Mouse (Mus musculus): ENCODE measurements around the gene Tbx1. TPM values are rescaled to one million over a fixed set of nuclear protein-coding genes. Genes with fewer than 3 reads are reported as not detected.
A peak's percentile ranks its signal among the peaks of the same experiment; 100 is the strongest.

Tbx1 gene
- total RNA-seq, 2 experiments from 2014 or later: 1.1 to 1.3 TPM

DNA sequence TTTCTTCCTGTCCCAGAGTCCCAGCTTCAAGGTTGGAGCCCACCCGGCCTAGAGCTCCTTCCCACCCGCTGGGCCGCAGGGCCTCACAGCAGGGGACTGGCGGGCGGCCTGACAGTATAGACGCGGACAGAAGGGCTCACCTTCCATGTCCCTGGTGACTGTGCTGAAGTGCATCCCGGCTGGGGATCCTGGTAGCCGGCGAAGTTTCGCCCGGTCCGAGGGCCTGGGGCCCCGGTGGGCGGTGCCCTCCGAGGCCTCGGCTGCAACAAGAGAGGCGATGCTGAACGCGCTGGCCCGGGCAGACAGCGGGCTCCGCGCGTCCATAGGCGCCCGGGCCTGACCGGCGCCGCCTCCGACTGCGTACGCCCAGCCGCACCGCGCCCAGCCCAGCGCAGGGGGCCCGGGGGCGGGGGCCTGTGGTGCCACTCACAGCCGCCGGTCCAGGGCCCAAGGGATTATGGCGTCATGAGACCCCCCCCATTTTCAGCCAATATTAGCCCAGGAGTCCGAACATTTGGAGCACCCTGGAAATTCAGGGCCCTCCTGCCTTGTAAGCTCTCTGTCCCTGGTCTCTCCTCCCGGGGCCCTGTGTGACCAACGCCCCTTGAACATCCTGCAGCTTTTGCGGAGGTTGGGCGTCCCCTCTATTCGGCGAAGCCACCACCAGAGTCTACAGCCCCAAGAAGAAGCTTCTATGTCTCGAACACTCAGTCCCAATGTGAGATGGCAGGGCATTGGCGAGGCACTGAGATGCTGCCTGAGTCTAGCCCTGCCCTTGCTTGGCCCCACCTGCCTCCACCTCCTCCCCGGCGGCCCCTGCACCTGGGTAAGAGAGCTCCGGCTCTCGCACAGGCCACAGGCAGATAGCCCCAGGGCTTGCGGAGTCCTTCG lies 2.4 kb downstream of the Tbx1 start:
- no peak for DNase-seq

DNA sequence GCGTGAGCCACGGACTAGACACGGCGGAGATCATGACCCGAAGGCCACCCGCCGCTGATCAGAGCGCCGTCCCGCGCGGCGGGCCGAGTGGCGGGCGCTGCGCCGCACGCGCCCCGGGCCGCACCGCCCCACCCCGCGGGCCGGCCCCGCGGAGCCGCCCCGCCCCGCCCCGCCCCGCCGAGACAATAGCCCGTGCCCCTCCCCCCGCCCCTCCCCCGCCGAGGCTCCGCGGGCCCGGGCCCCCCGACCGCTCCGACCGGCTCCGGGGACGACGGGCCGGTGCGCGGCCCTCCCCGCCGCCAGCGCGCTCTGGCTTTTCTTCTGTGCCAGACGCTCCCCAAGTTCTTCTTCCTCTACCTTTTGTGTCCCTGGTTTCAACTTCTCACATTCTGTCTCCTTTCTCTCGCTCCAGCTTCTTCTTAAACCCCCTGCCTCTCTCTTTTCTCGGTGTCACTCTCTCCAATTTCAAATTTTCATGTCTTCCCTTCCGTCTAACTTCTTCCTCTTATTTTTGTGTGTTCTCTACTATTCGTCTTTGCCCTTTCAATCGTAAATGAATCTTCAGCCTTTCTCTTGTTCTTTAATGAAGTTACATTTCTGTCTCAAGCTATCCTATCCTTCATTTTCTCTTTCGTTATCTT lies 3.4 kb downstream of the Tbx1 start:
- no peak for DNase-seq

DNA sequence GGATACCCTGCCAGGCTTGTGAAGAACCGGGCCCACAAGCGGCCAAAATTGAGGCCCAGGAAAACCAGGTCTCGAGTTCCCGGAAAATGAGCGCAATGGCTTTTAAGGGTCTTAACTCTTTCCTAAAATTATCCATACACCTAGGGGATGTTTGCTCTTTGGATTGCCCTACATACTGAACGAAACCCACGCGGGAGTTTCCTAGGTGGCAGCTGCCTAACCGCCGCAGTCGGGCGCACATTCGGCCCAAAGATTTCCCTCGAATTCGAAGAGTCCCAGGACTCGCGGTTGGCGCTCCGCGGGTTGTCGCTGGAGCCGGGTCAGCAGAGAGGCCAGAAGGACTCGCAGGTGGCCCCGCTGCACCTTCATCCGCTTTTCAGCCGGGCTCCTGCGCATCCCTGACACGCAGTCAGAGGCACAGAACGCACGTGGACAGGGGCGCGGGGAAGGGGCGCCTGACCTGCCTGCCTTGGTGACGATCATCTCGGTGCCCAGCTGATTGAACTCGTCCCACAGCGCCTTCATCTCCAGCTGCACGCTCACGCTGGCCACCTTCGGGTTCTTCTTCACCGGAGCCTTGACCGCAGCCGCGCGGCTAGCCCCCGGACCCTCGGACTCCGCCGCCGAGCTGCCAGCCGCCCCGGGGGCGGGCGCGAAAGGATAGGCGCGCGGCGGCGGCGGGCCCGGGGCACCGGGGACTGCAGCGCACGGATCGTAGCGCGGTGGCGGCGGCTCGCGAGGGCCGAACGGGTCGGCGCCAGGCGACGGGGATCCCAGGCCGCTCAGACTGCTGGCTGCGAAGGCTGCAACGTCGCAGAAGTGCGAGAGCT lies 4.2 kb downstream of the Tbx1 start:
- DNase-seq: no peak

GRCm38 (mm10) chr16:18585676-18586075 lies 4.8 kb downstream of the Tbx1 start:
- no peak for DNase-seq

DNA sequence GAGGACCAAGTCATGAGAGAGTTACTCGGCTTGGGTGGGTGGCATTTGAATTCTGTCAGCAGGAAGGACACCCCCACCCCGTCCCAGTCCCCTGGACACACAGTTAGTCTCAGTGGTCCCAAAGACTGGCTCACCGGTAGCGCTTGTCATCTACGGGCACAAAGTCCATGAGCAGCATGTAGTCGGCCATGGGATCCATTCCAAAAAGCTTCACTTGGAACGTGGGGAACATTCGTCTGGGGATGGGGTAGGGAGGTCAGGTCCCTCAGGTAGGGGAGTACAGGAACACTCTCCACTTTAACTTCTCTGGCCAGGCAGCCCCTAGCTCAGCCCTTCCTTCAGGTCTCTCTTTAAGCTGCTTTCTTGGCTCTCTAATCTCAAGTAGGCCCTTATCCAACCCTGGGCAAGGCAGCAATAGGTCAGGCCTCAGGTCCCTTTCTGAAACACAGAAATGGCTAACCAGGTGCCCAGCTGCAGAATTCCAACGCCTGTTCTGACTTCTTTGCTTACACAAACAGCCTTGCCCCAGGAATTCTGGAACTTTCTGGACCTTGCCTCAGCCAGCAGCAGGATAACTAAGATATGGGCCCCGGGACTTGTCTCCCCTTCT lies 5.5 kb downstream of the Tbx1 start:
- no peak for DNase-seq

GRCm38 (mm10) chr16:18583673-18584357 lies 6.7 kb downstream of the Tbx1 start:
- no peak for DNase-seq

DNA sequence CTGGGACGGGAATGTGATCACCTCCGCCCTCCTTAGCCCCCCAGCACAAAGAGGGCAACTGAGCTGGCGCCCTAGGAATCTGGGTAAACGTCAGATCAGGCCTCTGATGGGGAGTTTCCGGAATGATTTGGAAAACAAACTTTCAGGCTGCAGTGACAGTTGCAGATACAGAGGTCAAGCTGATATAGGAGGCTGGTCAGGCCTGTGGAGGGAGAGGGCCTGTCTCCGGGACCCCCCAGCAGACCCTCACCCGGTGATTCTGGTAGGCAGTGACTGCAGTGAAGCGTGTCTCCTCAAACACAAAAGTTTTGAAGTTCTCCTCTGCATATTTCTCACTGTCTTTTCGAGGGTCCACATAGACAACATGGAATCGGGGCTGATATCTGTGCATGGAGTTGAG lies 7.3 kb downstream of the Tbx1 start:
- no peak for DNase-seq

- DNase-seq: no peak
Measured at GRCm38 (mm10) chr16:18582426-18583148, 7.9 kb downstream of the Tbx1 start.

DNA sequence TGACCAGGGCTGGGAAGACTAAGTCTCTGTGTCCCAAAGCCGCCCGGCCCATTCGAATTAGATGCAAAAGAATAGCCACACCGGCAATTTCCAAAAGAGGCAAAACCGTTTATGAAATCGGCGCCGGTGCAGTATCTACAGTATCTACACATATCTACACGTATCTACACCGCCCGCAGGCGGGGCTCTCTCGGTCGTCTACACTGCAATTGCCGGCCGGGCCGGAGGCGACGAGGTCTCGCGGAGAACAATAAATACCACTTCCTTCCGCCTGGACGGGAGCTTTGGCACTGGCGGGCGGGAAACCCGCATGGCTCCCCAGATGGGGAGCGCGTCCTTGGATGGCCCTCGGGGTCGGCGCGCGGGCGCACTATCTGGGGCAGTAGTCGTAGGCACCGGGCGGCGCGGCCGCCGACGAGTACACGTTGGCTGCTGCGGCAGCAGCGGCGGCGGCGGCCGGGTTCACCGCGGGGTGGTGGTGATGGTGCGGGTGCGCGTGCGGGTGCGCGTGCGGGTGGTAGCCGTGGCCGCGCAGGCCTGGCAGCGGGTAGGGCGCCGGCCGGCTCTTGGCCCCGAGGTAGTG lies 8.8 kb downstream of the Tbx1 start:
- peak in 1 of 2 experiments; percentile 26 for DNase-seq

DNA sequence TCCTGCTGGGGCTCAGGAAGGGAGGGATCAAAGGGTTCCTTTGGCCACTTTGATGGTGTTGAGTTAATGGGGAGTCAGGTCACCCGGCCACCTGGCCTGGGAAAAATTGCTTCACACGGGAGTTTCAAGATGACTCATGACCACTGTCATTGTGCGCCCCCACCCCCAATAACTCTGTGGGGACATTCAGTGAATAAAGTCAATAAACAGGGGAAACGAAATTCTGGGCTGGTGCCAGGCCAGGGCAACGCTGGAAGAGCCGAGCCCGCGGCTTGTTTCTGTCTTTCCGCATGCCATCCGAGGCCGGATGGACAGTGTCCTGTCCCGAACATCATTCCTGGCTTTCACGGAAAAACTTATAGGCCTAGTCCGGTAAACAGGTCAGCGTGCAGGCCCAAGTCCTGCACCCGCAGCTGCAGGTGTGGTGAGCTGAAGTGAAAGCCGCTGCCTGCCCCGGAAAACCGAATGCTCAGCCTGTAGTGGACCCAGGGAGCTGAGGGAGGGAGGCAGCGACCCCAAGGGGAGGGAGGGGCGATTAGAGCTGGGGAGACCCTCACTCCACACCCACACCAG lies 9.3 kb downstream of the Tbx1 start:
- DNase-seq: peak in 1 of 2 experiments; percentile 25

DNA sequence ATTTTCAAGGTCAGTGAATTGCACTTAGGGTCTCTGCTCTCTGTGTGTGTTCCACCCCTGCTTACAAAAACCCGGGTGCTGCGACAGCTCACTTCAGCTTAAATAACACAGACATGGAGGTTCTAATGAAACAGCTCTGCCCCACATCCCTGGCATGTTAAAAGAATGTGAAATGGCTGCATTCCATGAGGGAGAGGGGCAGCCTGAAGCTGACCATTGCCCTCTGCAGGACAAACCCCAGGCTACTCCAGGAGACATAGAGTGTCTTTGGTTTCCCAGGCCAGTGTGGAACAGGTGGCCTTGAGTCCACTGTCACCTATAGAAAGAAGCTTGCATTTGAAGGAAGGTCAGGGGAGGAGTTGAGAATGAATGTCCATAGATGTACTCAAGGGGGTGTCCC lies 10.1 kb downstream of the Tbx1 start:
- DNase-seq: no peak

DNA sequence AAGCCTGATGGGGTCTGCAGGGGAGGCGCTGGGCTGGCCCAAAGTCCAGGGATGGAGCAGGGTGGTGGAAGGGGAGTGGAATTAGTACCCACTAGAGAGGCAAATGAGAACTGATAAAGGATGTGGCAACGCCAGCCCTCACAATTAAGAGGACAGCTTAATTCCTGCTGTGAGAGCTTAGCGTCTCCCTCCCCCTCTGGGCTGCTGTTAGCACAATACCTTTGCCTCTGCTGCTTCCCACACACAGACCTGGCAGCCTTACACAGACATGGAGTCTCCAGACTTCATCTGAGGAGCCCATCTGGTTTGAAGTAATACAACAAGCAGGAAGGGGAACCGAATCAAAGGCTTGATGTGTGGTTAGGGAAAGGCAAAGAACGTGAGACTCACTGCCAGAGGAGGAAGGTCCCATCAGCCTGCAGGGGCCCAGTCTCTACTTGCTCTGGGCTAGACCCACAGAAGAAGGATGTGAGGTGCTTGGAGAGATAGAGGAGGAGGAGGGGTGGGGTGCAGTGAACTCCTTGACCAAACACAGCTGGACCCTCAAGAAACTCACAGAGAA lies 12.8 kb downstream of the Tbx1 start:
- DNase-seq: no peak

DNA sequence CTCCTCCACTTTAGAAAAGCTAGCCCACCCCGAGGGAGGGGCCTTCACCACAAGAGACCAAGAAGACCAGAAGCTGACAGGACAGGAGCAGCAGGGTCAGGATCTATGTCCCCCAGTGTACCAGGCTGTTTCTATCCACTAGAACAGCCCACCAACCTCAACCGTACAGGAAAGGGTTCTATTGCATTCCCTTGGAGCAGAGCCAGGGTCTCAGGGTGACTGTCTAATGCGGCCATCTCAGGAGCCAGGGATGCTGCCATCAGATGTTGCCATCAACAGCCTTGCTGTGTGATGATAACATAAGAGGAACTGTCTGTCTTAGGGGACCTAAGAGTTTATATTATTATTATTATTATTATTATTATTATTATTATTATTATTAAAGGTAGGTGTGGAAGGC lies 13.4 kb downstream of the Tbx1 start:
- no peak for DNase-seq

GRCm38 (mm10) chr16:18574196-18574595 lies 16.3 kb downstream of the Tbx1 start:
- DNase-seq: peak in 1 of 2 experiments; percentile 17

GRCm38 (mm10) chr16:18568599-18568998 lies 21.9 kb downstream of the Tbx1 start:
- no peak for DNase-seq

DNA sequence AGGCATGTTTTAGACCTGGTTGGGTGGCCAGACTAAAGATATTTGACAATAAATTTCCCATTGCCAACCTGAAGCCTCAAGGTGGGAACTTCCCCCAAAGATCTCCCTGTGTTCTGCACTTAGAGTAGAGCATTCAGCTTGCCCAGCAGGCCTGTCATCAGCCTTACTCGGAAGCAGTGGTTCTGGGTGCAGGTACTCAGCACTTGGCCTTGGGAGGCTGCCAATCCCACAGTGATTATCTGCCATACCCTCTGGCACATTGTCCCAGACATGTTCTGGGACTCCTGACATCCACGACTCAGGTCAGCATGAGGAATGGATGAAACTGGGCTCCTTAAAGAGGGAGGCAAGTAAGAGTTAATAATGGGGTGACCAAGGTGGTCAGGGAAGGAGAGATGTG lies 26.0 kb downstream of the Tbx1 start:
- DNase-seq: peak in 1 of 2 experiments; percentile 20

DNA sequence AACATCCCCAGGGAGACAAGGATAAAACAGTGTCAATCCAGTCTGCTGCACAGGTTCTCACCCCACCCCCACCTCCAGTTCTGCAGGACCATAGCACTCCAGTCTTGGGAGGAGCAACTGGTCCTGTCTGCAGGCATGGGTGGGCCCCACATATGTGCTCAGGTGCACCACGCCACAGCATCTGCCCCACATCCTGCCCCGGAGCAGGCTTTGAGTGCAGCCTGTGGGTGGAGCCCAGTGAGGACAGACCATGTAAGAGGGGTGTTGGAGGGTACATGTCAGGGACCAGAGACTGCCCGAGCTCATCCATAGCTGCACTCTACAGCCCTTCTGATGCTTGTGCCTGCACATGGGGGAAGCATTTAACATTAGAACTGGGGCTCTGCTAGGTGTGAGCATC lies 34.0 kb downstream of the Tbx1 start:
- DNase-seq: no peak

DNA sequence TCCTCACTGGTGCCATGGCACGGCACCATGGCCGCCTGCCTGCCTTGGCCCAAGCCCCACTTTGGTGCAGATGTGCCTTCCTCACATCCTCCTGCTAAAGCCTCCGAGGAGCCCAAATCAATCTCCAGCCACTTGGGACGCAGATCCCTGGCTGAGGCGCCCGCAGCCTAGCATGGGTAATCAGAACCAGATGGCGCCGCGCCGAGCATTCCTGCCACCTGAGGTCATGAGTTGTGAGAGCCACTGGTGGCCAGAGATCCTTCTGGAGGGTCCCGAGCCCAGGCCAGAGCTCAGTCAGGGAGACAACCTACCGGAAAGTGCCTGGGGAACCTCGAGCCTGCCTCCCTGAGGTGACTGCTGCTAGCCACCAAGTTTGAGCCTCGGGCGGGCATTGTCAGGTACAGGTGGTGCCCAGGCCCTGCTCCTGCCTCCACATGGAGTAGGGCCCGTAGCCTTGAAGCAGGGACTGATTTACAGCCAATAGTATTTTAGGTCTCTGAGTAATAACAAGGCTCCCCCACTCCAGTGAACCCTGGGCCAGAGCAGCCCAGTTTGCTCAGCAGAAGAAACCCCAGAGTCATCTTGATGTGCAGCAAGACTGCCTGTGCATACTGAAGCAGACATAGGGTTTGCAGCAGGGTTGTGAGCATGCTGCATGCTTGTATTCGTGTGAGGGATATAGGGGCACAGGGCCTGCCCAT lies 35.1 kb downstream of the Tbx1 start:
- DNase-seq: peak; percentile 44 to 59

GRCm38 (mm10) chr16:18554721-18555120 lies 35.8 kb downstream of the Tbx1 start:
- DNase-seq: no peak
